Mouse (Mus musculus): ENCODE results near the gene Atp7a. TPM values are rescaled to one million over a fixed set of nuclear protein-coding genes. Genes with fewer than 3 reads are reported as not detected.
"Not testable (repeated sequence)": the region's sequence is repeated elsewhere in the genome, so short reads cannot be mapped to it uniquely, and the experiment has no call there.

The Atp7a gene
- polyA plus RNA-seq (2017; shearing (Covaris generic)) = 10 to 100 TPM in 1 of 3 experiments, 1 to 10 TPM in 2; 6.0 to 10.4 (median 9.3) TPM

DNA sequence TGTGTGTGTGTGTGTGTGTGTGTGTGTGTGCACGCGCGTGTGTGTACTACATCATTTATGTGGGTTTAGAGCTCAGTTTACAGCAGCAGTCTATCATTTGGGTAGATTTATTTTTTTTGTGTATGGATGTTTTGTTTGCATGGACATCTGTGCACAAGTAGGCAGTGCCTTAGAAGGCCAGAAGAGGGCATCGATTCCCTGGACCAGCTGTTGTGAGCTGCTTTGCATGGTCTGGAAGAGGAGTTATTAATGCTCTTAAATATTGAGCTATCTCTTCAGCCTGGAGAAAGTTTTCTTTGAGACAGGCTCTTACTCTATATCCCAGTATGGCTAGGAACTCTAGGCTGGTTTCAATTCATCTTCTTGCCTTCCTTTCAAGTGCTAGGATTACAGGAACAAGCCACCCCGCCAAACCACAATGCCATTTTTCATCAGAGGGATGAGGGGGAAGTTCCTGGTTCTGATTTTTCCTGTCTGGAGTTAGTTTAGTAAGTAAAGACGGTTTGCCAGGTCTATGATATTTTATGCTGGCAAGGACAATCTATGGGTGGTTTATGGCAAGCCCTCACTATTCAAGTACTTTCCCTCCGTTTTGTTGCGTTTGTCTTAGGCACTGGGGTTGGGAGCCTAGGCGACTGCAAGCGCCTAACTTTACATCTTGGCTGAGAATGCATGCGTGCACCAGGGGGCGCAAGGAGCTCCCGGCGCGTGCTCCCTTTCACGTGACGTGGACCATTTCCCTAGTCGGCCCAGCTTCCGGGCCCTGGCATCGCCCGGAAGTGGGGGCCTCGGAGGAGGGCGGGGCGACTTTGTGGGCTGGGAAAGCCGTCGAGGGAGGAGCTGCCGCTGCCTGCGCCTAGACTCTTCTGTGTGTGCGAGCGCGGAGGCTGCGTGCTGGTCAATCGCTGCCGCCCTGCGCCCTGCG lies at the start of gene Atp7a:
Gene Atp7a, plus strand, starts transcription at position 859 of the 925 bp plus-strand sequence.
- ATAC-seq = peak; percentile 97

DNA sequence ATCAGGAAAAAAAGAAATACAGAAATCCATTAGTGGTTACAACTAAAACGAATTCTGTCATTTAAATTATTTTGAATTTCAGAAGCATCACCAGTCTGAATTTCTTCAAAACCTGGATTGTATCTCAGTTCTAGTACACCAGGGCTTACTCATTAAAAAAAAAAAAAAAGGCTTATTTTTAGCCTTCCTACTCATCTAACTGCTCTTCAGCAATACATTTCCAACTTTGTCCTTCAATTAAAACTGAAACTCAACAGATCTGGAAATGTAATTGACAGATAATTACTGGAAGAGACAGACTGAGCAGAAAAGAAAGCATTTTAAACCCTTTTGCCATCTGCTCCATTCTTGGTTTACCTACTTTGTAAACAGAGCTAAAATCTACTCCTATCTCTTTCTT lies 25.5 kb upstream of the Atp7a start:
- no peak for ATAC-seq

DNA sequence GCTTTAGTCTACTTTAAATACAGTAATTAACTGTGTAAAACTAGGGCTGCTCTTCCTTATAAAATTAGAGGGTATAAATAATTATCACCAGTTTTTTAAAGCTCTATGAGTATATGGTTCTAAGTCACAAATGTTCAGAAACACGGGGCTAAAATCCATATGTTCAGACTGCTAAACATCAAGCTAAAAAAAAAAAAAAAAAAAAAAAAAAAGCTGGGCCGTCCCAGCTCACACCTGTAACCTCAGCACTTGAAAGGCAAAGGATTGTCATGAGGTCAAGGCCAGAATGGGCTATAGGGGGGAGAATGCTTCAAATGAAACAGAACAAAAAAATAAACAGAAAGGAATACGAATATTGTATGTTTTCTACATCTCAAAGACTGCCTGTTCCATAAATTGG lies 16.3 kb upstream of the Atp7a start:
- ATAC-seq = no peak

DNA sequence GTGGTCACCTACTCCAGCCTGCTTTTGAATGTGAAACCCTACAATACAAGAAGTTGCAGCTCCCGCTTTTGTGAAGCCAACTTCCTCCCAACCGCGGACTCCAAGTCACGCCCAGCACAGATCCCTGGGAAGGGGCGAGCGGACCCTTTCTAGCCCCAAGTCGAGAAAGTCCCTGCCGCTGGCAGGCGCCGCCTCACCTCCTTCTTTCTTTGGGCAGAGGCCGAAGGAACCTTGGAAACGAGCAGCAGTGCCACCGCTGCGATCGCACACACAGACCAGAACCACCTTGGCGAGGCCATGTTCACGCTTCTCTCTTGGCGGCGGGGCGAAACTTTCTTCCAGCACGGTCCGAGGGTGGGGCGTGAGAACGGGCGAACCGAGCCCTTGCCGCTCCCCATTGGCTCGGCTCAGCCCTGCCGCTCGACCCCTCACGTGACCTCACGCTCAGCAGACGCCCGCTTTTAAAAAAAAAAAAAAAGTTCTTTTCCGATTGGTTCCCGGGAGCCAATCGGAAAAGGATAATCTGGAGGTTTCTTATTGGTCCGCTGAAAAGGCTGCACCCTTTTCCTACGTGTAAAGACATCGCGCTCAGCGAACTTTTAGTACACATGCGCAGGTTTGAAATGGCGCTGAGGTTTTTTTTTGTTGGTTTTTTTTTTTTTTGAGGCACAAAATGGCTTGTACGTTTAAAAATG lies 15.5 kb upstream of the Atp7a start, which contains the start of gene Magt1:
Gene Magt1, minus strand, starts transcription at position 442 of the 695 bp plus-strand sequence.
- peak; percentile 82 for ATAC-seq

DNA sequence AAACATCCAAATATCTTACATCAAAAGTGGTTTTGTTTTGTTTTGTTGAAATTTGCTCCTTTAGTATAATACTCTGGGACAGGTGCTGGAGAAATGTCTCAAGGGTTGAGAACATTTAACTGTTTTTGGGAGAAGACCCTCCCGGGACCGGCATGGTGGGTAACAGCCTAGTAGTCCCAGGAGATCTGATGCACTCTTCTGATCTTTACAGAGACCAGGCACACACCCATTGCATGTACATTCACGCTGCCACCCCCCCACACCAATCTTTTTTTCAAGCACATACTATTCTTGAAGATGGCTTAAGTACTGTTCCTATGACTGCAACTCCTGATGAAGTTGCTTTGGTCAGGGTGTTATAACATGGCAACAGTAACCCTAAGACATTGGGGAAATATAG lies 14.5 kb upstream of the Atp7a start:
- ATAC-seq = no peak

DNA sequence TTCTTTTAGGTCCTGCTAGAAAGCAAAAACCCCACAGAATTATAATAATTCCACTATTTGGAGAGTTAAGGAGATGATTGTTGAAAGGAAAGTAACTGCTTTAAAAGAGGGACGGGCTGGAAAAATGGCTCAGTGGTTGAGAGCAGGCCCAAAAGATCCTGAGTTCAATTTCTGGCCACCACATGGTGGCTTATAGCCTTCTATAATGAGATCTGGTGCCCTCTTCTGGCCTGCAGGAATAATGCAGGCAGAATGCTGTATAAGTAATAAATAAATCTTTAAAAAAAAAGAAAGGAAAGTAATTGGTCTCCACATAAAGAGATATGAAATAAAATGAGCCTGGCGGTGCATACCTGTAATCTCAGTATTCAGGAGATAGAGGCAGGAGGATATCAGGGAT lies 13.9 kb upstream of the Atp7a start:
- peak; percentile 30 for ATAC-seq

DNA sequence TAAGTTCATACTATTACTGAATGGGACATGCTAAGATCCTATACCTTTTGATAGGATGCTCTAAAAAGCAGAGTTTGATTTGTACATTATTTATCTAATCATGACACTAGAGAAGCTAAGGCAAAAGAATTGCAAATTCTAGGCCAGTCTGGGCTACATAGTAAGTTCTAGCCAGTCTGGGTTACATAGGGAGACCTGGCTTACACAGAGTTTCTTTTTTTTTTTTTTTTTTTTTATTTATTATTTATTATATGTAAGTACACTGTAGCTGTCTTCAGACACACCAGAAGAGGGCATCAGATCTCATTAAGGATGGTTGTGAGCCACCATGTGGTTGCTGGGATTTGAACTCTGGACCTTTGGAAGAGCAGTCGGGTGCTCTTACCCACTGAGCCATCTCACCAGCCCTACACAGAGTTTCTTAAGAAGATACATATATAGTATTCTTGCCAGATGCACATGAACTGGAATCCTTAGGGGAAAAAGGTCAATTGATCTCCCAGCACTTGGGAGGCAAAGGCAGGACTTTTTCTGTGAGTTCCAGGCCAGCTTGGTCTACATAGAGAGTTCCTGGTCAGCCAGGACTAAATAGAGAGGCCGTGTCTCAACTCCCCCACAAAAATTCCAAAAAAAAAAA lies 12.2 kb upstream of the Atp7a start:
- not testable (repeated sequence) for ATAC-seq

DNA sequence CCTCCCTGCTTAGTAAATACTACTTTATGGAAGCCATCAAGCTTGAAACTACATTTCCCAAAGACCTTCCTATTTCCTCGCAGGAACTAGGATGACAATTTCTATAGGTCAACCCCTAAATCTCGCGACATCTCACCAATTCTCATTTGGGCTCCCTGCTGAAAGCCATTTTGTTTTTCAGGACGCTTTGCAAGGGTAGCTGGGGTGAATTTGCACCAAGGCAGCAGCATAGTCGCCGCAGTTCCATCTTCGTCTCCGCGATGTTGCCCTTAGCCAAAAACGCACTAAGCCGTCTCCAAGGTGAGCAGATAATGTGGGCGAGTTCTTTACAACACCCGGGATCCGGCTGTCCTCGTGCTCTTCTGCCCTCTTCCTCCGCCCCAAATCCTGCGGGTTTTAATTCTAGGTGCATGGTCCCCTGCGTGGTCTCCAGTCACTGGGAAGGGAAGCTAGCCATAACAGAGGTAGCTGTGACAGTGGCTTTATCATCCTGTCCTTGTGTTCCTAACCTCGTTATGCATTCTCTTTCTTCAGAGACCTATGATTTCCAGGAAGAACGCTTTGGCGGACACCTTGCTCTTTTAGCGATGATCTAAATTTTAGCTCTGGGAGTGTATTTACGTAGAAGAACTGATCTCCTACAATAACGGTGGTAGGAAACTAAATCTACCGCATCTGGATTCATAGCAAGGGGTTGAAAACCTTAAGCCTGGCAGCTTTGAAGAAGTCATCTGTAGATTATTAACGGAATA lies 11.3 kb upstream of the Atp7a start, which contains the start of gene Cox7b:
Gene Cox7b, plus strand, starts transcription at position 130 of the 752 bp plus-strand sequence.
- ATAC-seq = peak; percentile 61

DNA sequence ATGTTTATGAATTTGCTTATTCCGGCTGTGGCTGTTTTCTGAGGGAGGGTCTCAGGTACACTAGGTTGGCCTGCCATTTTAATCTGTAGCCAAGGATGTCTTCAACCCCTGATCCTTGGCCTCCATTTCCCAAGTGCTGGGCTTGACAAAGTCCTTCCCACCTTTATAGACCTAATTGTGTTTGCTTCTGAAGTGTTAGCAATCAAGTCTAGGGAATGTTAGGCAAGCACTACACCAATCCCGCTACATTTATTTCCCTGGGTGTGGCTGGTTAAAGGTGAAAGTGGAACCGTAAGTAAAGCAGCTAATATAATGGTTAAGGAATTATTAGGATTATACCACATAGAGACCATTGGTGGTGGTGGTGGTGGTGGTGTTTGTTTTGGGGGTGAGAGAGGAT lies 10.0 kb upstream of the Atp7a start:
- ATAC-seq = no peak

DNA sequence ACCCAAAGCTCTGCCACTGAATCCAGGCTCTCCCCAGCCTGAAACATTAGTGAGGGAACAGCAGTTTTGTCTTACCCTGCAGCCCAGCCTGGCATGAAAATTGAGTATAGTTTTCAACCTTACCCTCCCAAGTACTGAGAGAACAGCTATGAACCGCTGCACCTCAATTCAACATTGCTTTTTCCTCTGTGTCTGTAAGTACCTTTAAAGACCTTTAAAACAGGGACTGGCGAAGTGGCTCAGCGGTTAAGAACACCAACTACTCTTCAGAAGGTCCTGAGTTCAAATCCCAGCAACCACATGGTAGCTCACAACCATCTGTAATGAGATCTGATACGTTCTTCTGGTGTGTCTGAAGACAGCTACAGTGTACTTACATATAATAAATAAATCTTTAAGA lies 9.6 kb upstream of the Atp7a start:
- ATAC-seq = no peak

DNA sequence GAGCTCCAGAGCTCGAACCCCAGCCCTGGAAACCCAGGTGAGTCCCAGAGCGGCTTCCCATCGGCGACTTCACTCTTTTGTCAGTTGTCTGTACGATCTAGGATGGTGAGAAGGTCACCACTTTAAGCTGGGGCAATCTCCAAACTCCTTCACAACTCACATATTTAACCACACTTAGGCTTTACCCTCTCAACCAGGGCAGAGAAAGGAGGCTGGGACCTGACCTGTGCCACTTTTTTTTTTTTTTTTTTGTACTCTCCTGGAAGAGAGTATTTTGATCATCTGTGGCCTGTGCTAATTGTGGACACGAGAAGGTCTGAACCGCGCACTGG lies 233 bp downstream of the Atp7a start:
- peak; percentile 32 for ATAC-seq

DNA sequence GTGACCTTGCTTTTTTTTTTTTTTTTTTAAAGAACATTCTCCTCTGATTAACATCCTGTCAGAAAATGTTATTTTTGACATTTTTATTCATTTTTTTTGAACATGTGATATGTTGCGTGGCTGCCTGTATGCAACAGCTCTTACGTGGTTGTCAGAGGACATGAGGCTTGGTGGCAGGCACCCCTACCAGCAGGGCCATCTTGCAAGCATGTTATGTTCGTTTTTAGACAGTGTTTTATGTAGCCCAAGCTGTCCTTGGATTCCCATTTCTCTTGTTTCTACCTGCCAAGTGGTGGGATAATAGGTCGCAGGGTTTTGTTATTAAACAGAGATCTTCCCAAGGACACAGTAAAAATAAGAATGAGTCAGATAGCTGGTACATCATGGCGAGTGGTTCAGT lies 3.1 kb downstream of the Atp7a start:
- ATAC-seq = no peak

DNA sequence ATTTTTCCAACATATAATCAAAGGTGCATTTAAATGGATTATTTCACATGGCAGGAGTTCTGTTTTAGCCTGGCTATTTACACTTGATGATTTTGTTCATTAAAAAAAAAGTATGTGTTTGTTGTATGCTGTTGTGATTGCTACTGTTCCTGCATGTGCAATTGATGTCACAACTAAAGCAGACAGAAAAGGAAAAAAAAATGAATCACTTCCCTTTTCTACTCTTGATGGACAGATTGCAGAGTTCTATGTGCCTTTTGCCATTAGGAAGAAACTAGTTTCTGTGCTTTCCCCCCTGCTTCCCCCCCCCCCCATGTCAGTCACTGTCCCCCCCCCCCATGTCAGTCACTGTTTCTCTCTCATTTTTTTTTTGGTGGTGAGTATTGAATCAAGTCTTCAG lies 4.0 kb downstream of the Atp7a start:
- no peak for ATAC-seq

DNA sequence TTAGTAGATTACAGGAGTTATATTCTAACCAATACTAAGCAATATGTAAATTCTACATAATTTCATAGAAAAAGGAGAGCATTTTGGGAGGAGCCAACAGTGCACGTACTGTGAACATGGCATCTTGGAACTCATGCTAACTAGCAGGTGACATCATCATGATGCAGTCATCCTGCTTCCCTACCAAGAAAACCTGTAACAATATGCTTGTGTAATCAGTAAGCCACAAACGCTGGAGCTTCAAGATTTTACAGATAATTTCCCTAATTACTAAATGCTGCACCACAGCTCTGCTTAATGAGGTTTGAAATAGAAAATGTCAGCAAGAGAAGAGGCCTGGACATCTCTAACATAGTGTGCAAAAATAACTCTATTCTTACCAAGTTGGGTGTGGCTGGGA lies 8.7 kb downstream of the Atp7a start:
- no peak for ATAC-seq

DNA sequence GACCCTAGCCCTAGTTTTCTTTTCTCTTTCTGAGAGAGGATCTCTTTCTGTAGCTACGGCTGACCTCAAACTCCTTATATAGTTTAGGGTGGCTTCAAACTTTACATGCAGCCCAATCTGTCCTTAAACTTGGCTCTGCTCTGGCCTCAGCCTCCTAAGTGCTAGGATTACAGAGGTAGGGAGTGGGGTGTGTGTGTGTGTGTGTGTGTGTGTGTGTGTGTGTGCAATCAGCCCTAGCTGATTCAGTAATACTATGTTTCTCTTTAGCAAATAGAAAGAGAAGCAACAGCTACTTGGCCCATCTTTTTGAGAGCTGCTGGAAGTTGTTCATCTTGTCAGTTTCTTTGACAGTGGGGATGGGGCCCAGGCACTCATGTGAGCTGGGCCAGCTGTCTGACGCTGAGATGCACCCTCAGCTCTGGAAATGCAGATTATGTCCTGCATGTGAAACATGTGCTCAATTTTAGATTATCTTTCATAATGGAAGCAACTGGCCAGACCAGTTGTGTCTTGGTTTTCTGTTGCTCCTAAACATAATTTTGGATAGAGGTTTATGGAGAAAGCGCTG lies 10.2 kb downstream of the Atp7a start:
- no peak for ATAC-seq

DNA sequence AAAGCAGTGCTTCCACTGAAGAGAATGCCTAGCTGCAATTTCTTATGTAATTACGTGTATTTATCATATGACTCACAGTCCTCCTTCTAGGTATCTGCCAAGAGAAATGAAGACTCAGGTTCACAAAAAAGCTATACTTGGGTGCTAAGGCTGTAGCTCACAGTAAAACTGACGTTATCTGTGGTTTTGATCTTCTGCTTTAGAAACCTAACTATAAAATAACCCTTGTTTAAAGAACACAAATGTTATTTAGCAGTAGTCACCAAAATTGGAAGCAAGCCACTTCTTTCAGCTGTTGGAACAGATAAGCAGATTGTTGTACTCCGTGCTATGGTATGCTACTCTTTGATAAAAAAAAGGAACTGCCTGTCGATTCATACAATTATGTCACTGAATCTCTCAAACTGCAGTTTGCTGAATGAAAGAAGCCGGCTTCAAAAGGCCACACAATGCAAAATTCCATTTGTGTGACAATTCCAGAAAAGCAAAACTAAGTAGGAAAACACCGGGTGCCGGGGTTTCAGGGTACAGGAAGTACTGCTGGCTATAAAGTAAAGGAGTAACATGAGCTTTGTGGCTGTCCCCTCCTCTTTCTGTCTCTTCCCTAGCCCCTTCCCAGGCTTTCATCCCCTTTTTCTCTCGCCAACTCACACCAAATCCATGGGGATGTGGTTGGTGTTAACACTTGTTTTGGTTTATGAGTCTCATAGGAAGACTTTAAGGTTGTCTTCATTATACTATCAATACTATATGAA lies 17.0 kb downstream of the Atp7a start:
- peak; percentile 83 for ATAC-seq

DNA sequence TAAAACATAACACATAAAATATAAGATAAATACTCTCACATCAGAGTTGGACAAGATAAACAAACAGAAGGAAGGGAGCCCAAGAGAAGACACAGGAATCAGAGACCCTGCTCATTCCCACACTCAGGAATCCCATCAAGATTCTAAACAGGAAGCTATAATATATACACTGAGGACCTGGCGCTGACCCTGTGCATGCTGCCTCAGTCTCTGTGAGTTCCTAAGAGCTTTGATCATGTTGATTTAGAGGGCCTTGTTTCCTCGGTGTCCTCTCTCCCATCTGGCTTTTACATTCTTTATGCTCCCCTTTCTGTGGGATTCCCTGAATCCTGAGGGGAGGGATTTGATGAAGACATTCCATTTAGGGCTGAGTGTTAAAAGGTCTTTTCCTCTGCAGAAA lies 18.4 kb downstream of the Atp7a start:
- no peak for ATAC-seq

DNA sequence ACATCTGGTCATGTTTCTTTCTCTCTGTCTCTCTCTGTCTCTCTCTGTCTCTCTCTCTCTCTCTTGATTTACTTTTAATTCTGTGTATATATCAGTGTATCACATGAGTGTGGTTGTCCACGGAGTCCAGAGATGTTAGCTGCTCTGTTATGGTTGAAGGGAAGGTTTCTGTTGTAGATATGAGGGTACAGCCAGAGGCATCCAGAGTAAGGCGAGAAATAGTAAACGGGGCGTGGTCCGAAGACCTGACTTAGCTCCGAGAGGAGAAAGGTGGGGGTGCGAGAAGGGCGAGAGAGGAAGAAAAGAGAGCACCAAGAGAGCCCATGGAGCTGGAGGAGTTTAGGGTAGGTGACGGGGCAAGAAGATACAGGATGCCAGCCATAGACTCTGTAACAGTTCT lies 18.9 kb downstream of the Atp7a start:
- no peak for ATAC-seq

DNA sequence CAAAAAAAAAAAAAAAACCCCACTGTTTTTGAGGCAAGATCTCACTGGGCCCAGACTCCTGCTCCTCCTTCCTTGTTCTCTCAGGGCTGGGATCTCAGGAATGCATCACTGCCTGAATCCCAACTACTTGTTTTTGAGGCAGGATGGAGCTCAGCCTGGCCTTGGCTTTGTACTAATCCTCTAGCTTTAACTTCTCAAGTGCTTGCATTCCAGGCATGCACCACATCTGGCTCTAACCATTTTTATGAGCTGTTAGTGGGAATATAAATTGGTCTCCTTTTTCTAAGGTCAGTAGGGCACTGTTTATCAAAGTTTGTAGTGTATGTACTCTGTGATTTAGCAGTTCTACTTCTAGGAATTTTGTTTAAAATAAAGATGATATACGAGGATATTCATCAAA lies 21.1 kb downstream of the Atp7a start:
- ATAC-seq = no peak

DNA sequence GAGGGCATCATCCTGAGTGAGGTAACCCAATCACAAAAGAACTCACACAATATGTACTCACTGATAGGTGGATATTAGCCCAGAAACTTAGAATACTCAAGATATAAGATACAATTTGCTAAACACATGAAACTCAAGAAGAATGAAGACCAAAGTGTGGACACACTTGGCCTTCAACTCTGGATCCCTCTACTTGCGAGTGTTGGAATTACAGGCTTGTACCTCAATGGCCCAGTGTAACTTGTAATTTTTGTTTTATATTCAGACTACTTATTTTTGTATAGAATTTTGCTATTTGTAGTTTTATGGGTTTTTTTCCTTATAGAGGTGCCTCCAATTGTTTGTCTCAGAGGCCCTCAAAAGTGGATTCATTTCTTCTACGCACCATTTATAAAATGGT lies 50.8 kb downstream of the Atp7a start:
- not testable (repeated sequence) for ATAC-seq

DNA sequence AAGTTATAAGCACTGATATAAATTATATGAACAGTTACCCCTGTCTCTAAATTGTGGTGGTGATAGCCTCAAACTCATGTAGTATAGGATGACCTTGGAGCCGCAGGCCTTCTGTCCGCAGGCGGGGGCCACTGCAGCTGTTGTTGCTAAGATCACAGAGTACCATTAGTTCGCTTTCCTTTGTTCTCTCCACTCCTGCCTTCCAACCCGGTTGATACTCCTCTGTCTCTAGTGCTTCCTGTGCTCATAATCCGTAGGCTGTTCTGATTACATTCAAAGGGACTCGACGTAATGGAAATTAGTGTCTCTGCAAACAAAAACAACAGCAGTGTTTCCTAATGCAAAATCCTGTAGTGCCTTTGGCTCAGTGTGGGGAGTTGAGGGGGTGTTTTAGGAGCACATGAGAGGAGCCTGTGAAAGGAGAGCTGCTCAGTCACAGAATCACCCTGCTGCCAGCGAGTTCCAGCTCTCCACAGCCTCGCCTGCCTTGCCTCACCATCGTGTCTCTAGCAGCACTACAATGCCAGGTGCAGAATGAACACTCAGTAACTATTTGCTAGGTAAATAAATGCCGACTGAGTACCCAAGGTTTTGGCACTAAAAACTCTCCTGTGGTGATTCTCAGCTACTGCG lies 53.9 kb downstream of the Atp7a start:
- no peak for ATAC-seq
